Mouse (Mus musculus) forebrain, embryonic 14.5 days (tissue): Measurements from ENCODE around the gene Nt5c1a. TPM values are rescaled to one million over a fixed set of nuclear protein-coding genes. Genes with fewer than 3 reads are reported as not detected.
"Not testable (repeated sequence)": the region's sequence is repeated elsewhere in the genome, so short reads cannot be mapped to it uniquely, and the experiment has no call there.

Experiments
- ATAC-seq: fragments of 200-750 bp; cut with Nextera tagmentation; 2 replicates; pipeline ENCODE4 v1.8.0; 2017; ENCODE audit warnings: mild to moderate bottlenecking, moderate library complexity
- DNase-seq: peaks from one replicate; pipeline ENCODE4 v3.0.0-alpha.2; 2015; ENCODE audit warnings: low spot score
- H3K27ac ChIP-seq: fragments of 300-500 bp; sonication (generic); 2 replicates; pipeline ENCODE4 v1.5.1; 2014; ENCODE audit warnings: low read depth, mild to moderate bottlenecking, control low read depth, low read length, moderate library complexity
- H3K27me3 ChIP-seq: fragments of 300-500 bp; sonication (generic); replicated peaks from 2 replicates; pipeline ENCODE4 v1.6.1; 2014; ENCODE audit warnings: low read length, control low read depth, mixed read lengths; ENCODE audit not compliant: control insufficient read depth, insufficient read depth
- H3K36me3 ChIP-seq: fragments of 300-500 bp; sonication (generic); 2 replicates; pipeline ENCODE4 v1.6.1; 2014; ENCODE audit warnings: low read length, control low read depth; ENCODE audit not compliant: control insufficient read depth, insufficient read depth
- H3K4me1 ChIP-seq: fragments of 300-500 bp; sonication (generic); 2 replicates; pipeline ENCODE4 v1.6.1; 2014; ENCODE audit warnings: antibody characterized with exemption, low read length, control low read depth; ENCODE audit not compliant: control insufficient read depth, insufficient read depth
- H3K4me2 ChIP-seq: fragments of 300-500 bp; sonication (generic); 2 replicates; pipeline ENCODE4 v1.6.1; 2014; ENCODE audit warnings: mild to moderate bottlenecking, control low read depth, low read length
- H3K4me3 ChIP-seq: fragments of 300-500 bp; sonication (generic); 2 replicates; pipeline ENCODE4 v1.5.1; 2014; ENCODE audit warnings: low read depth, low read length, control low read depth
- H3K9ac ChIP-seq: fragments of 300-500 bp; sonication (generic); 2 replicates; pipeline ENCODE4 v1.6.1; 2014; ENCODE audit warnings: mild to moderate bottlenecking, low read length, control low read depth, moderate library complexity
- H3K9me3 ChIP-seq: fragments of 300-500 bp; sonication (generic); replicated peaks from 2 replicates; pipeline ENCODE4 v1.6.1; 2016; ENCODE audit warnings: low read length, control low read depth, mixed read lengths; ENCODE audit not compliant: control insufficient read depth
- WGBS: fragments of 180-500 bp; shearing (Covaris S2); extraction: QIAGEN DNeasy Blood & Tissue Kit; methylation state at CpG from one replicate; pipeline ENCODE4 v1.1.7; 2014; 5-methylcytosine and 5-hydroxymethylcytosine counted together
- polyA plus RNA-seq: library from polyadenylated mRNA; unstranded; fragments of >200 nt; fragmentation: Nextera tagmentation; extraction: Ambion mirVana; gene quantifications from 2 replicates; pipeline ENCODE4 v1.2.1, GENCODE M21; 2014

Gene Nt5c1a
- polyA plus RNA-seq, result not detected in 2 replicates

GRCm38 (mm10) chr4:123201186-123202093 is at the start of gene Nt5c1a:
Gene Nt5c1a, plus strand, starts transcription at chr4:123201504.
- Histone ChIP-seq H3K9me3 (no peaks in the 10 kb centered on the region), H3K4me3 (peak within 1 kb of the TSS; percentile 41), H3K36me3 (no peaks in the 10 kb centered on the region), H3K27ac (no peak within 1 kb of the TSS), H3K9ac (peak within 1 kb of the TSS; percentile 64), H3K27me3 (peaks cover 7% of the 10 kb centered on the region), H3K4me2 (peak within 1 kb of the TSS; percentile 84), H3K4me1 (peaks cover 13% of the 10 kb centered on the region; the same call in 1 of the 2 replicates)
- 1% methylated on average over 58 of the region's 58 CpGs for WGBS
- peak; percentile 69 for ATAC-seq
- DNase-seq, result peak; percentile 18

GRCm38 (mm10) chr4:123152003-123152402 is 49.3 kb upstream of the Nt5c1a start:
- H3K4me2 ChIP-seq, result no peak overlapping the region
- 75% methylated on average over 4 of the region's 4 CpGs for WGBS
- DNase-seq (no peak), ATAC-seq (no peak)
- no peaks in the 10 kb centered on the region for H3K9me3 ChIP-seq
- no peaks in the 10 kb centered on the region; the same call in 1 of the 2 replicates for H3K27me3 ChIP-seq
- H3K9ac ChIP-seq, result no peak overlapping the region
- H3K4me1 ChIP-seq, result no peaks in the 10 kb centered on the region
- H3K36me3 ChIP-seq, result no peaks in the 10 kb centered on the region
- no peak overlapping the region for H3K27ac ChIP-seq
- H3K4me3 ChIP-seq, result no peak overlapping the region

GRCm38 (mm10) chr4:123152976-123153375 is 48.3 kb upstream of the Nt5c1a start:
- no peaks in the 10 kb centered on the region for H3K36me3 ChIP-seq

GRCm38 (mm10) chr4:123155004-123155403 is 46.3 kb upstream of the Nt5c1a start:
- DNase-seq, result peak; percentile 84

More at GRCm38 (mm10) chr4:123152976-123153375, 48.3 kb upstream of the Nt5c1a start:
- no peaks in the 10 kb centered on the region for H3K4me1 ChIP-seq
- no peak overlapping the region for H3K4me2 ChIP-seq
- no peak overlapping the region for H3K9ac ChIP-seq
- no peaks in the 10 kb centered on the region for H3K27me3 ChIP-seq
- DNase-seq (peak; percentile 5), ATAC-seq (0 out of 2 replicates have a peak, but pooled peaks have one; percentile 26)
- 52% methylated on average over 5 of the region's 5 CpGs for WGBS
- H3K9me3 ChIP-seq, result no peaks in the 10 kb centered on the region
- H3K27ac ChIP-seq, result no peak overlapping the region
- H3K4me3 ChIP-seq, result no peak overlapping the region

GRCm38 (mm10) chr4:123155427-123155826 is 45.9 kb upstream of the Nt5c1a start:
- no peak for ATAC-seq
- WGBS, result 73% methylated on average over 2 of the region's 2 CpGs
- H3K9ac ChIP-seq, result no peak overlapping the region

More at GRCm38 (mm10) chr4:123155004-123155403, 46.3 kb upstream of the Nt5c1a start:
- Histone ChIP-seq H3K9me3 (no peaks in the 10 kb centered on the region), H3K4me1 (no peaks in the 10 kb centered on the region), H3K27me3 (no peaks in the 10 kb centered on the region), H3K9ac (no peak overlapping the region), H3K4me3 (no peak overlapping the region), H3K36me3 (no peaks in the 10 kb centered on the region), H3K4me2 (no peak overlapping the region), H3K27ac (no peak overlapping the region)
- ATAC-seq, result no peak
- 27% methylated on average over 4 of the region's 4 CpGs for WGBS

GRCm38 (mm10) chr4:123155840-123156239 is 45.5 kb upstream of the Nt5c1a start:
- Histone ChIP-seq H3K9me3 (no peaks in the 10 kb centered on the region), H3K9ac (no peak overlapping the region), H3K36me3 (no peaks in the 10 kb centered on the region), H3K4me3 (no peak overlapping the region), H3K27ac (no peak overlapping the region), H3K4me1 (no peaks in the 10 kb centered on the region), H3K27me3 (no peaks in the 10 kb centered on the region), H3K4me2 (no peak overlapping the region)
- ATAC-seq (no peak), DNase-seq (no peak)

More at GRCm38 (mm10) chr4:123155427-123155826, 45.9 kb upstream of the Nt5c1a start:
- H3K27ac ChIP-seq, result no peak overlapping the region
- no peak overlapping the region for H3K4me2 ChIP-seq
- H3K27me3 ChIP-seq, result no peaks in the 10 kb centered on the region
- no peak overlapping the region for H3K4me3 ChIP-seq
- DNase-seq, result no peak
- no peaks in the 10 kb centered on the region for H3K4me1 ChIP-seq
- H3K9me3 ChIP-seq, result no peaks in the 10 kb centered on the region
- H3K36me3 ChIP-seq, result no peaks in the 10 kb centered on the region

- DNase-seq (no peak), ATAC-seq (no peak)
- Histone ChIP-seq H3K36me3 (no peaks in the 10 kb centered on the region), H3K4me1 (peaks cover 3% of the 10 kb centered on the region; the same call in 1 of the 2 replicates), H3K27me3 (no peaks in the 10 kb centered on the region), H3K9me3 (no peaks in the 10 kb centered on the region), H3K27ac (no peak overlapping the region), H3K9ac (no peak overlapping the region), H3K4me2 (no peak overlapping the region), H3K4me3 (no peak overlapping the region)
- 86% methylated on average over 6 of the region's 6 CpGs for WGBS
These were observed 40.7 kb upstream of the Nt5c1a start for GRCm38 (mm10) chr4:123160571-123160970.

- 88% methylated on average over 3 of the region's 3 CpGs for WGBS
- H3K27ac ChIP-seq, DNase-seq, H3K9ac ChIP-seq, H3K27me3 ChIP-seq, H3K4me1 ChIP-seq, H3K36me3 ChIP-seq, ATAC-seq, H3K4me2 ChIP-seq, H3K9me3 ChIP-seq, H3K4me3 ChIP-seq: not testable (repeated sequence)
These were observed 40.1 kb upstream of the Nt5c1a start for GRCm38 (mm10) chr4:123161251-123161650.
